Mouse (Mus musculus) CH12.LX (cell line): ENCODE measurements at regions not wholly inside any gene's neighbourhood (a gene's known extent, or its start where the extent isn't known, plus 50 kb on each side); places are given as distances from the start of the nearest gene placed in this dataset.

Experiments used
- DNase-seq: peaks from one replicate; pipeline ENCODE4 v3.0.0-alpha.2; 2013; ENCODE audit errors: extremely low read depth
- H3K27ac ChIP-seq: 2 replicates; pipeline ENCODE4 v1.5.1; 2012; ENCODE audit warnings: low read depth, mild to moderate bottlenecking, control low read depth, moderate library complexity; ENCODE audit not compliant: insufficient read depth
- H3K27me3 ChIP-seq: replicated peaks from 2 replicates; pipeline ENCODE3; 2012; ENCODE audit warnings: inconsistent platforms
- H3K36me3 ChIP-seq, 2 experiments: replicated peaks in 1 of 2; 2 replicates each; pipeline versions ENCODE3 to v1.6.1; 2012; ENCODE audit warnings: inconsistent platforms in 1 of 2, low read length in 1 of 2, mild to moderate bottlenecking in 1 of 2, mixed read lengths in 1 of 2, moderate library complexity in 1 of 2; ENCODE audit not compliant: control insufficient read depth in 1 of 2, insufficient read depth in 1 of 2
- H3K4me1 ChIP-seq, 2 experiments: 2 replicates each; pipeline ENCODE4 v1.6.1; 2012; ENCODE audit warnings: inconsistent platforms in 1 of 2, moderate library complexity in 1 of 2; ENCODE audit not compliant: insufficient read depth in 2 of 2, control insufficient read depth in 1 of 2
- H3K4me2 ChIP-seq: 2 replicates; pipeline ENCODE4 v1.6.1; 2012; ENCODE audit warnings: low read depth, mild to moderate bottlenecking, control low read depth; ENCODE audit not compliant: poor library complexity, insufficient read depth, severe bottlenecking
- H3K4me3 ChIP-seq, 3 experiments: fragments of 150-350 bp in 1 of 3; sonication (generic) in 1 of 3; replicated peaks in 1 of 3; 2 replicates each; pipeline versions ENCODE3 to v1.5.1; 2011 to 2012; ENCODE audit warnings: low read depth in 2 of 3, low read length in 2 of 3, mild to moderate bottlenecking in 2 of 3, moderate library complexity in 2 of 3, control low read depth in 1 of 3, improper control_type of control experiment in 1 of 3, inconsistent platforms in 1 of 3, mixed read lengths in 1 of 3; ENCODE audit not compliant: poor library complexity in 1 of 3
- H3K79me2 ChIP-seq: replicated peaks from 2 replicates; pipeline ENCODE4 v1.6.1; 2012; ENCODE audit warnings: mild to moderate bottlenecking, moderate library complexity; ENCODE audit not compliant: control insufficient read depth, poor library complexity, insufficient read depth, severe bottlenecking; ENCODE audit errors: extremely low read depth
- H3K9ac ChIP-seq: 2 replicates; pipeline ENCODE4 v1.6.1; 2012; ENCODE audit warnings: low read depth, mild to moderate bottlenecking, control low read depth, moderate library complexity; ENCODE audit not compliant: insufficient read depth
- H3K9me3 ChIP-seq: replicated peaks from 2 replicates; pipeline ENCODE3; 2012; ENCODE audit warnings: low read length, inconsistent platforms, mixed read lengths
- BHLHE40 ChIP-seq: IDR thresholded peaks from 2 replicates; pipeline ENCODE4 v1.6.1; 2011; ENCODE audit warnings: mild to moderate bottlenecking, low read depth, low read length, improper control_type of control experiment
- CHD1 ChIP-seq: IDR thresholded peaks from 2 replicates; pipeline ENCODE4 v1.6.1; 2012; ENCODE audit warnings: low read depth, low read length, improper control_type of control experiment, inconsistent platforms
- CHD2 ChIP-seq: IDR thresholded peaks from 2 replicates; pipeline ENCODE4 v1.6.1; 2011; ENCODE audit warnings: low read length, improper control_type of control experiment
- ELF1 ChIP-seq: IDR thresholded peaks from 2 replicates; pipeline ENCODE4 v1.6.1; 2014; ENCODE audit warnings: low read depth, mild to moderate bottlenecking, inconsistent platforms, low read length, improper control_type of control experiment
- EP300 ChIP-seq: IDR thresholded peaks from 2 replicates; pipeline ENCODE4 v1.6.1; 2011; ENCODE audit warnings: low read length, improper control_type of control experiment
- GABPA ChIP-seq: IDR thresholded peaks from 2 replicates; pipeline ENCODE4 v1.6.1; 2012; ENCODE audit warnings: low read depth, low read length, improper control_type of control experiment, inconsistent platforms; ENCODE audit not compliant: insufficient replicate concordance
- HCFC1 ChIP-seq: IDR thresholded peaks from 2 replicates; pipeline ENCODE4 v1.6.1; 2012; ENCODE audit warnings: low read depth, mild to moderate bottlenecking, inconsistent platforms, low read length, improper control_type of control experiment
- JUN ChIP-seq: IDR thresholded peaks from 2 replicates; pipeline ENCODE4 v1.6.1; 2011; ENCODE audit warnings: low read depth, mild to moderate bottlenecking, low read length, improper control_type of control experiment, moderate library complexity; ENCODE audit not compliant: insufficient read depth
- MAFK ChIP-seq: IDR thresholded peaks from 2 replicates; pipeline ENCODE4 v1.6.1; 2011; ENCODE audit warnings: low read length, improper control_type of control experiment; ENCODE audit not compliant: insufficient replicate concordance
- MEF2A ChIP-seq: IDR thresholded peaks from 2 replicates; pipeline ENCODE4 v1.6.1; 2014; ENCODE audit warnings: low read depth, mild to moderate bottlenecking, inconsistent platforms, low read length, improper control_type of control experiment, borderline replicate concordance
- MXI1 ChIP-seq: IDR thresholded peaks from 2 replicates; pipeline ENCODE4 v1.6.1; 2011; ENCODE audit warnings: mild to moderate bottlenecking, low read depth, low read length, improper control_type of control experiment
- MYC ChIP-seq: IDR thresholded peaks from 2 replicates; pipeline ENCODE4 v1.6.1; 2011; ENCODE audit warnings: low read depth, mild to moderate bottlenecking, improper control_type of control experiment, low read length
- NELFE ChIP-seq: IDR thresholded peaks from 2 replicates; pipeline ENCODE4 v1.6.1; 2011; ENCODE audit warnings: low read depth, low read length, improper control_type of control experiment
- NRF1 ChIP-seq: IDR thresholded peaks from 2 replicates; pipeline ENCODE4 v1.6.1; 2014; ENCODE audit warnings: low read depth, mild to moderate bottlenecking, inconsistent platforms, low read length, improper control_type of control experiment, moderate library complexity
- PAX5 ChIP-seq: IDR thresholded peaks from 2 replicates; pipeline ENCODE4 v1.6.1; 2012; ENCODE audit warnings: low read length, inconsistent platforms, mixed read lengths
- POLR2A ChIP-seq: IDR thresholded peaks from 2 replicates; pipeline ENCODE4 v1.6.1; 2011; ENCODE audit warnings: low read depth, mild to moderate bottlenecking, improper control_type of control experiment, low read length
- POLR2AphosphoS2 ChIP-seq: IDR thresholded peaks from 2 replicates; pipeline ENCODE4 v1.6.1; 2011; ENCODE audit warnings: low read depth, low read length, improper control_type of control experiment
- RAD21 ChIP-seq: IDR thresholded peaks from 2 replicates; pipeline ENCODE4 v1.6.1; 2011; ENCODE audit warnings: low read depth, mild to moderate bottlenecking, low read length, improper control_type of control experiment, moderate library complexity
- RCOR1 ChIP-seq: conservative IDR thresholded peaks from 2 replicates; pipeline ENCODE4 v1.6.1; 2012; ENCODE audit warnings: low read depth, mild to moderate bottlenecking, inconsistent platforms, low read length, improper control_type of control experiment
- SIN3A ChIP-seq: IDR thresholded peaks from 2 replicates; pipeline ENCODE4 v1.6.1; 2012; ENCODE audit warnings: low read length, improper control_type of control experiment, inconsistent platforms
- SMC3 ChIP-seq: IDR thresholded peaks from 2 replicates; pipeline ENCODE4 v1.6.1; 2011; ENCODE audit warnings: low read depth, low read length, improper control_type of control experiment
- TBP ChIP-seq: conservative IDR thresholded peaks from 2 replicates; pipeline ENCODE4 v1.6.1; 2011; ENCODE audit warnings: low read depth, low read length, improper control_type of control experiment
- TCF12 ChIP-seq: IDR thresholded peaks from 2 replicates; pipeline ENCODE4 v1.6.1; 2014; ENCODE audit warnings: low read depth, mild to moderate bottlenecking, inconsistent platforms, low read length, improper control_type of control experiment
- UBTF ChIP-seq: IDR thresholded peaks from 2 replicates; pipeline ENCODE4 v1.6.1; 2012; ENCODE audit warnings: low read depth, mild to moderate bottlenecking, inconsistent platforms, low read length, improper control_type of control experiment, moderate library complexity
- USF2 ChIP-seq: conservative IDR thresholded peaks from 2 replicates; pipeline ENCODE4 v1.6.1; 2011; ENCODE audit warnings: low read depth, low read length, improper control_type of control experiment
- ZC3H11A ChIP-seq: IDR thresholded peaks from 2 replicates; pipeline ENCODE4 v1.6.1; 2012; ENCODE audit warnings: low read depth, mild to moderate bottlenecking, inconsistent platforms, low read length, improper control_type of control experiment
- ZKSCAN1 ChIP-seq: IDR thresholded peaks from 2 replicates; pipeline ENCODE4 v1.6.1; 2012; ENCODE audit warnings: low read depth, inconsistent platforms, low read length, improper control_type of control experiment, borderline replicate concordance
- ZMIZ1 ChIP-seq: IDR thresholded peaks from 2 replicates; pipeline ENCODE4 v1.6.1; 2012; ENCODE audit warnings: low read depth, mild to moderate bottlenecking, inconsistent platforms, low read length, improper control_type of control experiment
- dilution Hi-C: fragments of 300-500 bp; cut with MboI; formaldehyde crosslinking; loops from 2 replicates; pipeline ENCODE4 v1.14.3; 2020; ENCODE audit warnings: low sequenced_read_pairs; ENCODE audit not compliant: extremely low pct_unique_long_range_greater_than_20kb, extremely low pct_ligation_motif_present
- in situ Hi-C: fragments of 300-500 bp; cut with MboI; formaldehyde crosslinking; loops from 3 replicates; pipeline ENCODE4 v1.14.3; 2019; ENCODE audit warnings: low sequenced_read_pairs, low pct_ligation_motif_present, low pct_unique_long_range_greater_than_20kb, mixed read lengths

DNA sequence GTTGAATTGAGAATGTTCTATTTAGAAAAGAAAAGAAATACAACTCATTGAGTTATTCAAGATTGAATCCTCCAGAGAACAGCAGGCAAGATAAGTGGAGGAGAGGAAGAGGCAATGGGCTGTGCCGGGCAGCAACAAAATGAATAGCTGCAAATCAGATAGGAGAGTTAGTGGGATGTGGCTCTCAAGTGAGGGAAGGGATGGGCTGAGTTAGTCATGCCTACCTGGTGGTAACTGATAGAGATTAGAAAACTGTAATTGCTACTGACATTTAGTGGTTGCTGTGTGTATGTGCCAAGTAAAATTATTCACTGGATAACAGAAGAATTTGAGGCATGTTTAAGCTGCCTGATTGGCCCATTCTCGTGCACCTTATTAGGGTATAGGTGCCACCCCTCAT, 179.3 kb downstream of the Calcrl start:
- no peaks in the 10 kb centered on the region for H3K9me3 ChIP-seq
- H3K9ac ChIP-seq, result no peak overlapping the region
- no peaks in the 10 kb centered on the region for H3K4me1 ChIP-seq
- no peaks in the 10 kb centered on the region for H3K27me3 ChIP-seq
- no peak for DNase-seq
- no peak overlapping the region for H3K27ac ChIP-seq
- in situ Hi-C loops, result no loop called here
- TF ChIP-seq USF2 (no peak), MAFK (no peak), TBP (no peak), PAX5 (no peak), ZKSCAN1 (no peak), MEF2A (no peak), ZMIZ1 (no peak), MYC (no peak), CHD1 (no peak), UBTF (no peak), SMC3 (no peak), POLR2AphosphoS2 (no peak), BHLHE40 (no peak), NELFE (no peak), POLR2A (no peak), RAD21 (no peak), GABPA (no peak)
- no peaks in the 10 kb centered on the region for H3K36me3 ChIP-seq
- dilution Hi-C loops, result no loop called here
- no peak overlapping the region for H3K4me2 ChIP-seq
- no peak overlapping the region for H3K4me3 ChIP-seq
- H3K79me2 ChIP-seq, result no peaks in the 10 kb centered on the region

GRCm38 (mm10) chr2:84246562-84246961, 178.6 kb downstream of the Calcrl start:
- no peaks in the 10 kb centered on the region for H3K36me3 ChIP-seq
- no peaks in the 10 kb centered on the region for H3K79me2 ChIP-seq
- H3K4me3 ChIP-seq, result no peak overlapping the region
- no peaks in the 10 kb centered on the region for H3K9me3 ChIP-seq
- TF ChIP-seq ZC3H11A (no peak), SIN3A (no peak), TCF12 (no peak), CHD2 (no peak), NELFE (no peak), MXI1 (no peak), HCFC1 (no peak), GABPA (no peak), MAFK (no peak), EP300 (no peak), RAD21 (no peak), MYC (no peak), MEF2A (no peak), NRF1 (no peak), ELF1 (no peak), JUN (no peak), CHD1 (no peak), UBTF (no peak), RCOR1 (no peak), USF2 (no peak)
- TF ChIP-seq, all 38 proteins: peak for 0
- Histone ChIP-seq H3K27ac (no peak overlapping the region), H3K4me2 (no peak overlapping the region), H3K4me1 (no peaks in the 10 kb centered on the region), H3K27me3 (no peaks in the 10 kb centered on the region), H3K9ac (no peak overlapping the region)
- dilution Hi-C loops, result no loop called here
- no peak for DNase-seq
- in situ Hi-C loops, result no loop called here
